Mouse (Mus musculus): ENCODE measurements around the gene Socs3.

Gene Socs3

GRCm38 (mm10) chr11:117952174-117952933 is 17.5 kb downstream of the Socs3 start:
- DNase-seq, result no peak

GRCm38 (mm10) chr11:117951391-117951790 is 18.5 kb downstream of the Socs3 start:
- DNase-seq, result no peak

GRCm38 (mm10) chr11:117949392-117950091 is 20.3 kb downstream of the Socs3 start:
- peak; percentile 62 to 66 for DNase-seq

- DNase-seq, result no peak
Observed at GRCm38 (mm10) chr11:117946996-117947419, 22.8 kb downstream of the Socs3 start.

- no peak for DNase-seq
Observed at GRCm38 (mm10) chr11:117946195-117946979, 23.5 kb downstream of the Socs3 start.

- DNase-seq, result no peak
Observed at GRCm38 (mm10) chr11:117941848-117942247, 28.0 kb downstream of the Socs3 start.

- no peak for DNase-seq
Observed at GRCm38 (mm10) chr11:117941325-117941834, 28.5 kb downstream of the Socs3 start.

GRCm38 (mm10) chr11:117940881-117941280 is 29.0 kb downstream of the Socs3 start:
- no peak for DNase-seq

- DNase-seq, result peak; percentile 39 to 41
Observed at GRCm38 (mm10) chr11:117939741-117940285, 30.0 kb downstream of the Socs3 start.

GRCm38 (mm10) chr11:117939004-117939730 is 30.7 kb downstream of the Socs3 start:
- DNase-seq, result no peak

- DNase-seq, result peak; percentile 84 to 88
Observed at GRCm38 (mm10) chr11:117936202-117936601, 33.6 kb downstream of the Socs3 start.

GRCm38 (mm10) chr11:117935616-117936015 is 34.2 kb downstream of the Socs3 start:
- peak; percentile 53 to 54 for DNase-seq

- DNase-seq, result no peak
Observed at GRCm38 (mm10) chr11:117934576-117935368, 35.1 kb downstream of the Socs3 start.

GRCm38 (mm10) chr11:117934168-117934567 is 35.7 kb downstream of the Socs3 start:
- no peak for DNase-seq

GRCm38 (mm10) chr11:117932195-117932594 is 37.7 kb downstream of the Socs3 start:
- no peak for DNase-seq

- no peak for DNase-seq
Observed at GRCm38 (mm10) chr11:117931576-117931975, 38.3 kb downstream of the Socs3 start.

- DNase-seq, result no peak
Observed at GRCm38 (mm10) chr11:117930781-117931338, 39.0 kb downstream of the Socs3 start.

GRCm38 (mm10) chr11:117925541-117925940 is 44.3 kb downstream of the Socs3 start:
- no peak for DNase-seq

GRCm38 (mm10) chr11:117924466-117924865 is 45.4 kb downstream of the Socs3 start:
- DNase-seq, result no peak

- no peak for DNase-seq
Observed at GRCm38 (mm10) chr11:117923279-117923678, 46.6 kb downstream of the Socs3 start.

GRCm38 (mm10) chr11:117919211-117919610 is 50.6 kb downstream of the Socs3 start:
- DNase-seq, result peak; percentile 40 to 46
